Mouse (Mus musculus) bone marrow macrophage, adult 2 months (primary cell): ENCODE measurements around the gene Gm20441.

Experiments
- CTCF ChIP-seq: IDR thresholded peaks from 2 replicates; pipeline ENCODE4 v1.5.1; 2012; ENCODE audit warnings: low read depth, mild to moderate bottlenecking, low read length, moderate library complexity
- POLR2A ChIP-seq: IDR thresholded peaks from 2 replicates; pipeline ENCODE4 v1.6.1; 2012; ENCODE audit warnings: mild to moderate bottlenecking, low read depth, low read length, borderline replicate concordance

- no peak for TF ChIP-seq POLR2A
- no peak for TF ChIP-seq CTCF
Measured at GRCm38 (mm10) chr10:75822443-75822842, 41.7 kb upstream of the Gm20441 start, which contains the start of gene Gstt4.
